Mouse (Mus musculus): ENCODE data around the gene Tmc3.

- TF ChIP-seq CTCF (IDR thresholded peaks at IDR 0.05; ENCODE audit: control insufficient read depth, insufficient read depth, low read length), result peak; percentile 62
- TF ChIP-seq POLR2A (IDR thresholded peaks at IDR 0.05; ENCODE audit: borderline replicate concordance, control insufficient read depth, low read depth, low read length), result no peak
Observed at GRCm38 (mm10) chr7:83668724-83669123, 84.0 kb downstream of the Tmc3 start.

Data from bone marrow, adult 2 months (tissue).